In the genomic region with DNA sequence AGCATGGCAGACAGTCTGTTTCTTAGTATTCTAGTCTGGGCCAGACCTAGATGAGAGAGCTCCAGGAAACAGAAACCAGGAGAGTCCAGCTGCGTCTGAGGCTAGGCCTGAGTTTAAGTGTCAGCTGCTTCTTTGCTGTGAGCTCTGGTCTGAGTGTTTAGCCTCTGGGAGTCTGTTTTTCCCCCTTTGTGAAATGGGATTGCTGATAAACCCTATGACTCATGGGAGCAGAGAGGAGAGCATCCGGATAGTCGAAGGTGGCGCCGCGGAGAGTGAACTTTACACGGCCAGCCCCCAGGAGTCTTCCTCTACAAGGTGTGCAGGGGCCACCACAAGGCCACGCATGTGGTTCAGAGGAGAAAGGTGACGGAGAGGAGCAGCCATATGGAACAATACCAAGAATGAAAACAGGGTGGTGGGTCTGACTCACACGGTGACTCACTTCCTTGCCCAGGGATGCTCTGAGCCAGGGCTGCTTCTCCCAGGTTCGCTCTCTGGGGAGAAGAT, we compare ENCODE assay signal across 9 mouse cellular contexts. TPM values are rescaled to one million over a fixed set of nuclear protein-coding genes. Genes with fewer than 3 reads are reported as not detected.
A peak's percentile ranks its signal among the peaks of the same experiment; 100 is the strongest.
DNase-seq lines count a peak whose midpoint lies in the region; ATAC-seq and TF ChIP-seq lines count a peak whose summit lies in the region.
"Had no signal": no experiment of that assay in that cellular context is flagged by ENCODE, and none has a peak within 500 bp of the region (broad histone marks: within the 10 kb centered on the region; RNA-seq: fewer than 3 reads in every experiment).

No protein-coding gene starts in this region.

- peak overlapping the region; percentile 37; the same call in 1 of the 2 replicates for H3K4me3 ChIP-seq in gastrocnemius, adult 2 months
- no peak overlapping the region for H3K4me3 ChIP-seq in heart, embryonic 13.5 days
- H3K4me3 ChIP-seq in limb, embryonic 15.5 days: no peak overlapping the region

- H3K4me2 ChIP-seq in heart, embryonic 13.5 days: peak overlapping the region; percentile 12
- no peak overlapping the region for H3K4me2 ChIP-seq in limb, embryonic 15.5 days

- no peaks in the 10 kb centered on the region for H3K9me3 ChIP-seq in heart, embryonic 13.5 days
- H3K9me3 ChIP-seq in limb, embryonic 15.5 days: no peaks in the 10 kb centered on the region

- H3K27me3 ChIP-seq in heart, embryonic 13.5 days (replicated peaks): no peaks in the 10 kb centered on the region
- H3K27me3 ChIP-seq in limb, embryonic 15.5 days: no peaks in the 10 kb centered on the region

- intact Hi-C loops in gastrocnemius, adult 2 months (cut with DNase I): loop anchor here (5.0 kb wide), 1 partner anchor 48 kb away; no protein-coding TSS in a partner anchor
- intact Hi-C loops in gastrocnemius, postnatal 14 days (cut with DNase I; ENCODE audit: low total_unique reads): no loop called here

- 49% methylated on average over 11 of the region's 11 CpGs for WGBS in heart, embryonic 13.5 days
- WGBS in limb, embryonic 15.5 days: 68% methylated on average over 11 of the region's 11 CpGs

- H3K36me3 ChIP-seq in heart, embryonic 13.5 days: no peaks in the 10 kb centered on the region
- no peaks in the 10 kb centered on the region for H3K36me3 ChIP-seq in limb, embryonic 15.5 days

- H3K9ac ChIP-seq in heart, embryonic 13.5 days: peak overlapping the region; percentile 20
- H3K9ac ChIP-seq in limb, embryonic 15.5 days: no peak overlapping the region

- peak overlapping the region; percentile 68 for H3K27ac ChIP-seq in gastrocnemius, adult 2 months
- peak overlapping the region; percentile 68 for H3K27ac ChIP-seq in heart, embryonic 13.5 days (replicated peaks)
- peak overlapping the region; percentile 39; the same call in 1 of the 2 replicates for H3K27ac ChIP-seq in limb, embryonic 15.5 days

- TF ChIP-seq CTCF in gastrocnemius, adult 2 months (IDR thresholded peaks at IDR 0.05): no peak

- H3K4me1 ChIP-seq in heart, embryonic 13.5 days: peaks cover 36% of the 10 kb centered on the region
- H3K4me1 ChIP-seq in limb, embryonic 15.5 days: peaks cover 24% of the 10 kb centered on the region

- ATAC-seq in heart, embryonic 13.5 days (ENCODE audit: extremely low read depth, insufficient number of reproducible peaks, low FRiP score, low TSS enrichment): no peak; the same call in 1 of the 2 replicates
- ATAC-seq in limb, embryonic 15.5 days (ENCODE audit: insufficient number of reproducible peaks, low FRiP score, low TSS enrichment, low read depth): no peak
- ATAC-seq in monocyte, adult 5-6 weeks (replicated peaks; ENCODE audit: insufficient number of reproducible peaks, low FRiP score, low TSS enrichment, poor library complexity, severe bottlenecking): no peak

- DNase-seq in gastrocnemius, adult 2 months: no peak
- no peak for DNase-seq in gastrocnemius, postnatal 14 days
- DNase-seq in R1 (ENCODE audit: low read depth, low spot score): peak; percentile 49
- no peak for DNase-seq in lung, postnatal 4 days
- DNase-seq in cerebellum, adult 9-11 months: no peak
- DNase-seq: right cerebral cortex, postnatal 4 days had no signal

RNA-seq across cellular contexts. Expression of gene Nfat5, which starts 38.3 kb away (rescaled TPM):
- total RNA-seq in gastrocnemius, adult 2 months (2021): 10 to 100 TPM; 15.1 to 21.8 TPM
- 10 to 100 TPM; 16.8 to 18.7 TPM for total RNA-seq in gastrocnemius, postnatal 14 days (2021)
- polyA plus RNA-seq in heart, embryonic 13.5 days (2015; fragmentation: Nextera tagmentation; extraction: Ambion mirVana): 10.0 and 10.4 TPM in 2 replicates
- polyA plus RNA-seq in limb, embryonic 15.5 days (2015; fragmentation: Nextera tagmentation; extraction: Ambion mirVana): 17.7 and 22.0 TPM in 2 replicates
- 32.2 to 90.4 TPM (median 44.0 TPM) in 3 replicates for total RNA-seq in monocyte, adult 5-6 weeks (2017)
